ENCODE assay signal across 12 mouse cellular contexts in genomic region chr15:38601436-38601835, GRCm38 (mm10).
DNase-seq lines count a peak whose midpoint lies in the region; ATAC-seq lines count a peak whose summit lies in the region.
"Had no signal": no experiment of that assay in that cellular context is flagged by ENCODE, and none has a peak within 500 bp of the region (broad histone marks: within the 10 kb centered on the region; RNA-seq: fewer than 3 reads in every experiment).

No protein-coding gene starts in this region.

- H3K27me3 ChIP-seq in heart, embryonic 12.5 days (replicated peaks) = no peaks in the 10 kb centered on the region
- no peaks in the 10 kb centered on the region for H3K27me3 ChIP-seq in forebrain, embryonic 16.5 days (replicated peaks; ENCODE audit: control insufficient read depth, insufficient read depth, low read length)
- no peaks in the 10 kb centered on the region for H3K27me3 ChIP-seq in midbrain, embryonic 15.5 days (replicated peaks)

- peaks cover 46% of the 10 kb centered on the region for H3K4me1 ChIP-seq in heart, embryonic 12.5 days (replicated peaks)
- no peaks in the 10 kb centered on the region for H3K4me1 ChIP-seq in forebrain, embryonic 16.5 days (replicated peaks; ENCODE audit: control insufficient read depth, insufficient read depth, low read length)
- H3K4me1 ChIP-seq in midbrain, embryonic 15.5 days = no peaks in the 10 kb centered on the region
- H3K4me1 ChIP-seq: hindbrain, embryonic 10.5 days; liver, embryonic 15.5 days had no signal

- no peak overlapping the region for H3K4me2 ChIP-seq in heart, embryonic 12.5 days
- H3K4me2 ChIP-seq in forebrain, embryonic 16.5 days (ENCODE audit: low read length) = no peak overlapping the region
- no peak overlapping the region for H3K4me2 ChIP-seq in midbrain, embryonic 15.5 days
- H3K4me2 ChIP-seq: liver, embryonic 15.5 days had no signal

- H3K36me3 ChIP-seq in heart, embryonic 12.5 days = no peaks in the 10 kb centered on the region
- no peaks in the 10 kb centered on the region for H3K36me3 ChIP-seq in forebrain, embryonic 16.5 days (ENCODE audit: control insufficient read depth, insufficient read depth)
- no peaks in the 10 kb centered on the region for H3K36me3 ChIP-seq in midbrain, embryonic 15.5 days (replicated peaks)
- H3K36me3 ChIP-seq: hindbrain, embryonic 10.5 days; liver, embryonic 15.5 days had no signal

- H3K9ac ChIP-seq in heart, embryonic 12.5 days = no peak overlapping the region
- no peak overlapping the region for H3K9ac ChIP-seq in forebrain, embryonic 16.5 days (replicated peaks; ENCODE audit: low read depth, low read length)
- H3K9ac ChIP-seq in midbrain, embryonic 15.5 days = no peak overlapping the region
- H3K9ac ChIP-seq: liver, embryonic 15.5 days had no signal

- no peak overlapping the region for H3K4me3 ChIP-seq in heart, embryonic 12.5 days
- H3K4me3 ChIP-seq in forebrain, embryonic 16.5 days (replicated peaks; ENCODE audit: low read length) = no peak overlapping the region
- H3K4me3 ChIP-seq in midbrain, embryonic 15.5 days = no peak overlapping the region
- H3K4me3 ChIP-seq: hindbrain, embryonic 10.5 days; liver, embryonic 15.5 days had no signal

- intact Hi-C loops in heart, postnatal 14 days (cut with DNase I) = no loop called here

- H3K27ac ChIP-seq in heart, embryonic 12.5 days (ENCODE audit: poor library complexity, severe bottlenecking) = peak overlapping the region; percentile 81
- no peak overlapping the region for H3K27ac ChIP-seq in forebrain, embryonic 16.5 days (ENCODE audit: low read length)
- no peak overlapping the region for H3K27ac ChIP-seq in midbrain, embryonic 15.5 days
- H3K27ac ChIP-seq: hindbrain, embryonic 10.5 days; liver, embryonic 15.5 days had no signal

- no peaks in the 10 kb centered on the region for H3K9me3 ChIP-seq in heart, embryonic 12.5 days (replicated peaks)
- no peaks in the 10 kb centered on the region for H3K9me3 ChIP-seq in forebrain, embryonic 16.5 days (ENCODE audit: control insufficient read depth, low read length)
- H3K9me3 ChIP-seq in midbrain, embryonic 15.5 days = no peaks in the 10 kb centered on the region
- H3K9me3 ChIP-seq: hindbrain, embryonic 10.5 days; liver, embryonic 15.5 days had no signal

- peak; percentile 97 for DNase-seq in heart, adult 11 months
- DNase-seq in heart, postnatal 14 days = no peak
- peak; percentile 86 for DNase-seq in CD4-positive helper T cell, adult 2 months (ENCODE audit: low read depth, low spot score)
- no peak for DNase-seq in cerebellum, postnatal 10 days
- DNase-seq: cerebellum, adult 8-10 months; kidney, postnatal 25 days had no signal

- ATAC-seq in heart, embryonic 12.5 days (ENCODE audit: insufficient number of reproducible peaks, low FRiP score) = no peak
- ATAC-seq in megakaryocyte-erythroid progenitor cell, adult 5-6 weeks (replicated peaks; ENCODE audit: low FRiP score, low TSS enrichment, poor library complexity, severe bottlenecking) = peak; percentile 69
- ATAC-seq in forebrain, embryonic 16.5 days = no peak
- ATAC-seq in midbrain, embryonic 15.5 days (replicated peaks) = no peak

- 76% methylated on average over 7 of the region's 7 CpGs for WGBS in heart, embryonic 12.5 days
- 74% methylated on average over 7 of the region's 7 CpGs for WGBS in forebrain, embryonic 16.5 days
- 86% methylated on average over 7 of the region's 7 CpGs for WGBS in midbrain, embryonic 15.5 days

Comparison
In these comparisons a context has a peak if more than half of its experiments do, and no peak if none do; other contexts are left out.
1. DNase-seq: peak in heart, adult 11 months (single experiment) and CD4-positive helper T cell, adult 2 months (single experiment); none in heart, postnatal 14 days (0 of 2) and cerebellum, postnatal 10 days (0 of 2).